Mouse (Mus musculus) lung, embryonic 16.5 days (tissue): ENCODE measurements around the gene Osbpl2. TPM values are rescaled to one million over a fixed set of nuclear protein-coding genes. Genes with fewer than 3 reads are reported as not detected.

ENCODE experiments used
- ATAC-seq: fragments of 200-750 bp; cut with Nextera tagmentation; 2 replicates; pipeline ENCODE4 v1.8.0; 2017; ENCODE audit warnings: low read depth, mild to moderate bottlenecking, moderate library complexity
- H3K27ac ChIP-seq: fragments of 300-500 bp; sonication (generic); 2 replicates; pipeline ENCODE4 v1.5.1; 2014; ENCODE audit warnings: mild to moderate bottlenecking, control low read depth, low read length
- H3K27me3 ChIP-seq: fragments of 300-500 bp; sonication (generic); 2 replicates; pipeline ENCODE4 v1.6.1; 2014; ENCODE audit warnings: low read depth, low read length, mixed read lengths; ENCODE audit not compliant: control insufficient read depth, insufficient read depth
- H3K36me3 ChIP-seq: fragments of 300-500 bp; sonication (generic); 2 replicates; pipeline ENCODE4 v1.6.1; 2014; ENCODE audit warnings: low read length; ENCODE audit not compliant: control insufficient read depth, insufficient read depth
- H3K4me1 ChIP-seq: fragments of 300-500 bp; sonication (generic); replicated peaks from 2 replicates; pipeline ENCODE4 v1.6.1; 2014; ENCODE audit warnings: low read length, mixed read lengths; ENCODE audit not compliant: control insufficient read depth, insufficient read depth
- H3K4me2 ChIP-seq: fragments of 300-500 bp; sonication (generic); 2 replicates; pipeline ENCODE4 v1.6.1; 2014; ENCODE audit warnings: low read depth, low read length, control low read depth
- H3K4me3 ChIP-seq: fragments of 300-500 bp; sonication (generic); 2 replicates; pipeline ENCODE4 v1.5.1; 2014; ENCODE audit warnings: mild to moderate bottlenecking, low read length, control low read depth
- H3K9ac ChIP-seq: fragments of 300-500 bp; sonication (generic); 2 replicates; pipeline ENCODE4 v1.6.1; 2014; ENCODE audit warnings: low read length, control low read depth
- H3K9me3 ChIP-seq: fragments of 300-500 bp; sonication (generic); 2 replicates; pipeline ENCODE4 v1.6.1; 2016; ENCODE audit warnings: low read length; ENCODE audit not compliant: control insufficient read depth
- WGBS: fragments of 180-500 bp; shearing (Covaris S2); extraction: QIAGEN DNeasy Blood & Tissue Kit; methylation state at CpG from one replicate; pipeline ENCODE4 v1.1.7; 2014; 5-methylcytosine and 5-hydroxymethylcytosine counted together
- polyA plus RNA-seq: library from polyadenylated mRNA; unstranded; fragments of >200 nt; fragmentation: Nextera tagmentation; extraction: Ambion mirVana; gene quantifications from 2 replicates; pipeline ENCODE4 v1.2.1, GENCODE M21; 2015

Osbpl2 gene
- polyA plus RNA-seq, 1 experiment from 2014 or later = 29.9 TPM

DNA sequence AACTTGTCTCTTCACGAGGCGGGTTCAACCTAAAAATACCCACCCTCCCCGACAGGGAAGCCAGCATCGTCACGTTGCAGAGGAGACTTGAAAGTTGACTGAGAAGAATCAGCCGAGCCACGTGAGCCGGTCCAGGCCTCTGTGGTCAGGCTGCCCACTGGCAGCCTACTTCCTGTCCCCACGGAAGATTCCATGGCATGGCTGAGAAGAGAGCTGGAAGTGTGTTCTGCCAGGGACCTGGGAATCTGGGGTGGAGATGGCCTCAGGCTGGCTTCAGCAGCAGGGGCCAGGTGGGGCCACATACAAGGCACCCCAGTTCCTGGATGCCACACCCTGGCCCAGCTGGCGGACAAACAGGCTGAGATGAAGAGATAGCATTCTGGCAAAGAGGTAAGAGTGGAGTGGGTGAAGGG lies 3.0 kb upstream of the Osbpl2 start:
- Histone ChIP-seq H3K9me3 (no peaks in the 10 kb centered on the region), H3K9ac (no peak overlapping the region), H3K27ac (no peak overlapping the region), H3K4me2 (no peak overlapping the region), H3K36me3 (no peaks in the 10 kb centered on the region), H3K27me3 (no peaks in the 10 kb centered on the region), H3K4me1 (peaks cover 46% of the 10 kb centered on the region), H3K4me3 (no peak overlapping the region)
- 57% methylated on average over 10 of the region's 10 CpGs for WGBS
- no peak for ATAC-seq

DNA sequence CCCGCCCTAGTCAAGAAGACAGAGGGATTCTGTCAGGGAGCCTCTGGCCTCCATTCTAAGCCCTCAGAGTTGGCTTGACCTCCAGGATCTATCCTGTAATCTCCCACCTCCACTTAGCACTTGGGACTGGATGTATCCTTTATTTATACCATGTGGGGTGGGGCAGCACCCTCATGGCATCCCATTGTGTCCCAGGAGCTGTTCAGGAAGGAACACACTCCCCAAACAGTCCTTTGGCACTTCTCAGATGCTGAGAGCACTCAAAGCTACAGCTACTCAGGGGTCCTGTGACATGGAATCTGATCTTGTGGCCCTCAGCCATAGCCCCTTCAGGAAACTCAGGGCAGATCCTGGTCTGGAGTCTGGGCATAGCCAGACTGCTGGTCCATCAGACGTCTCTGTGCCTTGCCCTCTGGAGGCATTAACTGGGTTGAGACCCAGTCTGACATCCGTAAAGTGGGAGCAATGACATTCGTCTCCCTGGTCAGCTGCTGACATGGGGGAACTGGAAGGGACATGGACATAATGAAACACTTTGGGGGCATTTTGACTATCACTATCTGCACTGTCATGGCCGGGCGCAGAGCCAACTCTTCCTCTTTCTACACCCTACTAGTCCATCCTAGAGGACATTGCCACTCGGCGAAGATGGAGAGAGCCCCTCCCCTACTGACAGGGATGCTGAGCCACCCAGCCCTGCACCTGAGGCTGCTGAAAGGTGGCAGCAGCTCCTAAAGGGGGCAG lies 2.2 kb upstream of the Osbpl2 start:
- peaks cover 46% of the 10 kb centered on the region for H3K4me1 ChIP-seq
- no peaks in the 10 kb centered on the region for H3K36me3 ChIP-seq
- no peak overlapping the region for H3K4me2 ChIP-seq
- H3K4me3 ChIP-seq = no peak overlapping the region
- no peak for ATAC-seq
- H3K27ac ChIP-seq = no peak overlapping the region
- H3K27me3 ChIP-seq = no peaks in the 10 kb centered on the region
- 62% methylated on average over 8 of the region's 8 CpGs for WGBS
- no peak overlapping the region for H3K9ac ChIP-seq
- H3K9me3 ChIP-seq = no peaks in the 10 kb centered on the region

DNA sequence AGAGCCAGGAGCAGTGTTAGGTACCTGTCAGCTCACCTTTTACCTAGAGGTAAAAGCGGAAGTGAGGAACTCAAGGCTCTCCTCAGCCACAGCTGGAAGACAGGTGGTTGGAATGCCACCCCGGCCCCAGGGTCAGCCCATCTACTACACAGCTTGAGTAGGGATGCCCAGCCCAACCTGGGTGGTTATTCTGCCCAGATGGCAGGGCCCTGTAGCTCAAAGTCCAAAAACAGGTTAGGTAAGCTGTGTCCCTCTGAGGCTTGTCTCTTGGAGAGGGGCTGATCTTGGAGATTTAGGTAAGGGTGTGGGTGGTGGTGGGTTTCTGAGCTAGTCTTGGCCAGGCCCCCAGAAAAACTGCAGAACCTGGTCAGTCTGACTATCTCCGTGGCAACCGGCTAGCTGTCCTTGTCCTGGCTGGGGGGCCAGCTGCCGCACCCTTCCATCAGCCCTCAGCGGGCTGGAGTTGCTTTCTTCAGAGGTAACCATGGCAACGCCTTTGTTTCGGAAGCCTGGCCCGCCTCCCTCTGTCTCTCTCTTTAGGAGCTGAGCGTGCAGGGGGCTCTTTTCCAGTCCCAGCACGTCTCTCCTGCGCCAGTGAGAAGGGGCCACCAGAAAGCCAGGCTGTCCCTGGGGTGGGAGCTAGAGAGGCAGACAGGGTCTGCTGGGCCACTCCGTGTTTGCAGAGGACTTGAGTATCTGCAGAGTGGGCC lies 1.5 kb upstream of the Osbpl2 start:
- Histone ChIP-seq H3K36me3 (no peaks in the 10 kb centered on the region), H3K9ac (no peak overlapping the region), H3K4me2 (peak overlapping the region; percentile 15; the same call in 1 of the 2 replicates), H3K27me3 (no peaks in the 10 kb centered on the region), H3K4me3 (no peak overlapping the region), H3K9me3 (no peaks in the 10 kb centered on the region), H3K4me1 (peaks cover 46% of the 10 kb centered on the region), H3K27ac (no peak overlapping the region)
- 10% methylated on average over 13 of the region's 13 CpGs for WGBS
- no peak for ATAC-seq

DNA sequence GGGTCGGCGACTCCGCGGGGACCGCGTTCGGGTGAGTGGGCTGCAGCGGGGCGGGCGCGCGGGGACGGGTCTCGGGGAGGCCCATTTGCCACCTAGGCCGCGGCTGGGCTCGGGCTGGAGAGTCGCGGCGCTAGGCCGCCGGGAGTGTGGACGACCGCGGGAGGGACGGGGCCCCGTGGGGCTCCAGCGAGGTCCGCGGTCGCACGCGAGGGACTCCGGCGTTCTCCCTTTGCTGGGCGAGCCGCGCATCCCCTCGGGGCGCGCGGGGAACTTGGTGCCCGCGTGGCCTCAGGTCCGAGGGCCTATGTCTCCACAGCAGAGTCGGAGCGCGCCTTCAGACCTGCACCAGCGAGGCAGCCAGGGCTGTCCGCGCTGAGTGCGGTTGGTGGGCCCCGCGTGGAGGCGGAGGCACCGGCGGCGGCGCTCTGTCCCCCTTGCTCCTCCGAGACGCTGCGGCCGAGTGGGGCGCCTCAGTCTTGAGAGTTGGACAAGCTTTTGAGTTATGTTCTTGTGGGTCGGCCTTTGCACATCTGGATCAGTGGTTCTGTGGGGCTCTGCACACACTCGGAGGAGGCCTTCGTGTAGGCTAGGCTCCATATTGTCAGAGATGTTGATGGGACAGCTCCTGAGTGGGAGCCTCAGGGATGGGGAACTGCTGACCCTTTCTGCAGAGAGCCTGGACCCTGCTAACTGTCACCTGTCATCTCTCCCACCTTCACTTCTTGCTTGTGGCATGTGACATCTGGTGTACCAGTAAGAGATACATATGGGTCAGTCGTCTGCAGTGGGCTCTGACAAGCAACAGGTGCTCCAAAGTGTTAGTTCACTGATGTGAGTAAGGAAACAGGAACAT lies 559 bp downstream of the Osbpl2 start:
- Histone ChIP-seq H3K36me3 (no peaks in the 10 kb centered on the region), H3K4me2 (peak overlapping the region; percentile 70), H3K4me3 (peak overlapping the region; percentile 79), H3K9me3 (no peaks in the 10 kb centered on the region), H3K27ac (peak overlapping the region; percentile 11; the same call in 1 of the 2 replicates), H3K9ac (peak overlapping the region; percentile 84), H3K27me3 (no peaks in the 10 kb centered on the region), H3K4me1 (peaks cover 37% of the 10 kb centered on the region)
- under 1% methylated on average over 39 of the region's 68 CpGs for WGBS
- peak; percentile 37 for ATAC-seq

DNA sequence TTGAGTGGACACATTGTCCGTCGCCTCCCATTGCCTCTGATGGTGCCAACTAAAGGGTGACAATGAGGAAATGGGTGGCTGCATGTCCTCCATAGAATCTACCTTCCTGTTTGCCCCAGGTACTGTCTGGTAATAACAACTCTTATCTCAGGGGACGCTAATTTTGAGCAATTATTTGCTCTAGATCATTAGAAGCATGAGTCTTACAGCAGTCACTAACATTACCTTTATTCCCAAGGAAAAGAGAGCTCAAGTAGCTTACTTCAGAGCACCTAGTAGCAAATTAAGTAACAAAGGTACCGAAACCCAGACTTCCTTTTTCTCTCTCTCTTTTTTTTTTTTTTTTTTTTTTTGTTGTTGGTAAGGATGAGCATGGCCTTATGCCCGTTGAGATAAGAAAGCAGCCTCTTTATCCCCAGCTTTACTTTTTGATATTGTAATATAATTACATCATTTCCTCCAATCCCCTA lies 1.2 kb downstream of the Osbpl2 start:
- Histone ChIP-seq H3K9ac (peak overlapping the region; percentile 84), H3K4me1 (peaks cover 33% of the 10 kb centered on the region), H3K27ac (no peak overlapping the region), H3K4me3 (peak overlapping the region; percentile 79), H3K4me2 (peak overlapping the region; percentile 70), H3K9me3 (no peaks in the 10 kb centered on the region), H3K36me3 (no peaks in the 10 kb centered on the region), H3K27me3 (no peaks in the 10 kb centered on the region)
- no peak for ATAC-seq
- WGBS = 56% methylated on average over 5 of the region's 5 CpGs

DNA sequence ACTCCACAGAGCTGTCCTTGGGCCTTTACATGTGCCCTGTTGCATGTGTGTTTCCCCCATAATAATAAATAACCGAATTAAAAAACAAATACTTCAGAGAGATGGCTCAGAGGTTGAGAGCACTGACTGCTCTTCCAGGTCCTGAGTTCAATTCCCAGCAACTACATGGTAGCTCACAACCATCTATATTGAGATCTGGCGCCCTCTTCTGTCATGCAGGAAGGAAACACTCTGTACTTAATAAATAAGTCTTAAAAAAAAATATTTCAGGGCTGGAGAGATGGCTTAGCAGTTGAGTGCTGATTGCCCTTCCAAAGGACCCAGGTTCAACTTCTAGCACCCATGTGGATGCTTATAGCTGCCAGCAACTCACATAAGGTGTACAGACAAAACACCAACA lies 5.1 kb downstream of the Osbpl2 start:
- no peak overlapping the region for H3K9ac ChIP-seq
- no peaks in the 10 kb centered on the region for H3K36me3 ChIP-seq
- no peak overlapping the region for H3K4me3 ChIP-seq
- no peaks in the 10 kb centered on the region for H3K9me3 ChIP-seq
- WGBS = 82% methylated on average over 2 of the region's 2 CpGs
- ATAC-seq = no peak
- H3K27ac ChIP-seq = no peak overlapping the region
- H3K4me2 ChIP-seq = no peak overlapping the region
- H3K4me1 ChIP-seq = peaks cover 11% of the 10 kb centered on the region
- no peaks in the 10 kb centered on the region for H3K27me3 ChIP-seq

DNA sequence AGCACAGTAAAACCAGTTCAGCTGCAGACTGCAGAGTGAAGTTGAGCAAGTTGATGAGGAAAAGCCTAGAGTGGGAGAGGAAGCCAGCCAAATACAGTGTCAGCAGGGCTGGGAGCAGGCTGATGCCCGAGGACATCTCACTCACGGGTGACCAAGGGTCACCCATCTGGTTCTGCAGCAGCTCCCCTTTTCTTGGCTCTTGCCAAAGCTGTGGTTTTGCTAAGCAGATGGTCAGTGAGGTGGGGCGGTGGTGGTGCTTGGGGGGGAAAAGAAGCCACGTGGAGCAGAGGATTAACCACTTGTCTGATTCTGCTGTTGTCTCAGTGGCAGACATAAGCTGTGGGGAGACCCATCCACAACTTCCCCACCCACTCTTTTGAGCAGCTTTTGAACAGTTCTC lies 7.1 kb downstream of the Osbpl2 start:
- Histone ChIP-seq H3K9me3 (no peaks in the 10 kb centered on the region), H3K36me3 (no peaks in the 10 kb centered on the region), H3K9ac (no peak overlapping the region), H3K4me2 (no peak overlapping the region), H3K27me3 (no peaks in the 10 kb centered on the region), H3K27ac (no peak overlapping the region), H3K4me1 (peaks cover 6% of the 10 kb centered on the region), H3K4me3 (no peak overlapping the region)
- ATAC-seq = peak; percentile 75
- WGBS = 7% methylated on average over 4 of the region's 4 CpGs

DNA sequence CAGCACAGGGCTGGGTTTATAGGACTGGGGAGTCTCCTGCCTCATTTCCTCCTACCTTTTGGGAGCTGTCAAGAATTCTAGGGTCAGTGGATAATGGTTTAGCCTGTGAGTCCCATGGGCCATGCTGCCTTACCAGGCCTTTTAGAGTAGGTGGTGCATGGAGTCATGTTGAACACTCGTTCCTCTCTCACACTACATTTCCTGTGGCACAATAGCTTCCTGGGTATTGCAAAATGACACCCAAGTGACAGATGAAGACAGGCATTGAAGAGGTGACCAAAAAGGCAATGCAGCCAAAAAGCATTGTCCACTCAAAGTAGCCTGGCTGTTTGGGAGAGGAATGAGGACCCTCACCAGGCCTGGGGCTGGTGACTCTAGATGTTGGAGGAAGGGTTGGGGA lies 8.6 kb downstream of the Osbpl2 start:
- no peak for ATAC-seq
- no peak overlapping the region for H3K4me3 ChIP-seq
- H3K4me1 ChIP-seq = peaks cover 6% of the 10 kb centered on the region
- H3K36me3 ChIP-seq = no peaks in the 10 kb centered on the region
- no peaks in the 10 kb centered on the region for H3K9me3 ChIP-seq
- 59% methylated on average over 1 of the region's 1 CpGs for WGBS
- H3K9ac ChIP-seq = no peak overlapping the region
- no peak overlapping the region for H3K4me2 ChIP-seq
- H3K27ac ChIP-seq = no peak overlapping the region
- H3K27me3 ChIP-seq = no peaks in the 10 kb centered on the region

DNA sequence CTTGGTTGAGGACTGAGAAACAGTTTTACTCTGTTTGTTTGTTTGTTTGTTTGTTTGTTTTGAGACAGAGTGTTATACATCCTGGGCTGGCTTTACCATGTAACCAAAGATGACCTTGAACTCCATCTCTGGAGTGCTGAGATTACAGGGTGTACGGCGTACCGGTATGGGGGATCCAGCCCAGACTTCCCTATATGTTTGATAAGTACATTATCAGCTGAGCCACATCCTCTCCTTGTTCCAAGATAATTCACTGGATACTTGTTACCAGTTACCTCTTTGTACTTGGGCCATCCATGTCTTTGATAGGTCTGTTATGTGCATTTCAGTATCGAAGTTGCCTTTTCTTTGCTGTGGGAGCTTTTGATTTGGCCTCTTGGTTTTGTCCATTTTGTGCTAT lies 14.1 kb downstream of the Osbpl2 start:
- no peaks in the 10 kb centered on the region for H3K9me3 ChIP-seq
- H3K36me3 ChIP-seq = no peaks in the 10 kb centered on the region
- no peaks in the 10 kb centered on the region for H3K27me3 ChIP-seq
- 90% methylated on average over 4 of the region's 4 CpGs for WGBS
- no peak overlapping the region for H3K4me3 ChIP-seq
- ATAC-seq = no peak
- H3K27ac ChIP-seq = no peak overlapping the region
- no peak overlapping the region for H3K4me2 ChIP-seq
- no peaks in the 10 kb centered on the region for H3K4me1 ChIP-seq
- H3K9ac ChIP-seq = no peak overlapping the region
